ENCODE assay signal across 13 mouse cellular contexts in genomic region chr4:63308316-63308715, GRCm38 (mm10). TPM values are rescaled to one million over a fixed set of nuclear protein-coding genes. Genes with fewer than 3 reads are reported as not detected.
A peak's percentile ranks its signal among the peaks of the same experiment; 100 is the strongest.
DNase-seq lines count a peak whose midpoint lies in the region; ATAC-seq lines count a peak whose summit lies in the region.
"Had no signal": no experiment of that assay in that cellular context is flagged by ENCODE, and none has a peak within 500 bp of the region (broad histone marks: within the 10 kb centered on the region; RNA-seq: fewer than 3 reads in every experiment).

No protein-coding gene starts in this region.

- no peak for ATAC-seq in megakaryocyte progenitor cell, adult 5-6 weeks (replicated peaks; ENCODE audit: poor library complexity)

- intact Hi-C loops in left cerebral cortex, postnatal 4 days (cut with DNase I), result no loop called here
- intact Hi-C loops in left cerebral cortex, postnatal 36 days (cut with DNase I), result no loop called here

- DNase-seq in adrenal gland, postnatal 25 days, result peak; percentile 22
- DNase-seq in adrenal gland, adult (ENCODE audit: inconsistent age in 2 of 2, low spot score in 1 of 2), result no peak
- DNase-seq in left cerebral cortex, postnatal 4 days, result peak; percentile 68
- DNase-seq in left cerebral cortex, postnatal 36 days (ENCODE audit: low spot score in 2 of 2), result no peak
- peak; percentile 80 for DNase-seq in cerebellum, postnatal 25 days
- DNase-seq in kidney, adult 18-20 months, result no peak
- no peak for DNase-seq in frontal cortex, postnatal 10 days (ENCODE audit: low spot score in 2 of 2)
- DNase-seq: kidney, adult 8-10 months; liver; lung, embryonic 14.5 days; thymus, postnatal 4 days had no signal

RNA-seq across cellular contexts. Expression of gene Orm1, which starts 36.0 kb away (rescaled TPM):
- 28.8 and 42.3 TPM in 2 replicates for total RNA-seq in adrenal gland, postnatal 25 days (2021)
- not detected for total RNA-seq in left cerebral cortex, postnatal 4 days (2021)
- not detected for total RNA-seq in left cerebral cortex, postnatal 36 days (2021)
- total RNA-seq in megakaryocyte progenitor cell, adult 5-6 weeks (2015), result 1.5 and 4.2 TPM in 2 replicates
- total RNA-seq in megakaryocyte progenitor cell, adult 5-6 weeks (2017), result 4.7 and 6.6 TPM in 2 replicates
- total RNA-seq: layer of hippocampus, adult 2 months had no signal

RNA-seq across cellular contexts. Expression of gene Orm3, which starts 47.6 kb away (rescaled TPM):
- 9.9 and 10.4 TPM in 2 replicates for total RNA-seq in adrenal gland, postnatal 25 days (2021)
- not detected for total RNA-seq in left cerebral cortex, postnatal 4 days (2021)
- not detected for total RNA-seq in left cerebral cortex, postnatal 36 days (2021)
- not detected in 2 replicates for total RNA-seq in megakaryocyte progenitor cell, adult 5-6 weeks (2015)
- not detected in 2 replicates for total RNA-seq in megakaryocyte progenitor cell, adult 5-6 weeks (2017)
- total RNA-seq: layer of hippocampus, adult 2 months had no signal

RNA-seq across cellular contexts. Expression of gene Orm2, which starts 53.9 kb away (rescaled TPM):
- total RNA-seq in adrenal gland, postnatal 25 days (2021), result 3.3 and 6.7 TPM in 2 replicates
- not detected for total RNA-seq in left cerebral cortex, postnatal 4 days (2021)
- not detected for total RNA-seq in left cerebral cortex, postnatal 36 days (2021)
- total RNA-seq in megakaryocyte progenitor cell, adult 5-6 weeks (2015), result not detected in 2 replicates
- total RNA-seq in megakaryocyte progenitor cell, adult 5-6 weeks (2017), result not detected in 2 replicates
- total RNA-seq: layer of hippocampus, adult 2 months had no signal

Comparison
In these comparisons a context has a peak if more than half of its experiments do, and no peak if none do; other contexts are left out.
1. DNase-seq: peak in adrenal gland, postnatal 25 days (single experiment), left cerebral cortex, postnatal 4 days (single experiment) and cerebellum, postnatal 25 days (2 of 2); none in adrenal gland, adult (0 of 2), left cerebral cortex, postnatal 36 days (0 of 2), kidney, adult 18-20 months (single experiment) and frontal cortex, postnatal 10 days (0 of 2).
2. RNA of gene Orm3, which starts 47.6 kb away (total RNA-seq): 9.9 to 10.4 TPM in adrenal gland, postnatal 25 days; not detected in left cerebral cortex, postnatal 4 days, not detected in left cerebral cortex, postnatal 36 days and not detected in megakaryocyte progenitor cell, adult 5-6 weeks; every median in the first group is over 10 times any median in the second.